Comparison of ENCODE assay signal across 15 mouse cellular contexts in the genomic region with DNA sequence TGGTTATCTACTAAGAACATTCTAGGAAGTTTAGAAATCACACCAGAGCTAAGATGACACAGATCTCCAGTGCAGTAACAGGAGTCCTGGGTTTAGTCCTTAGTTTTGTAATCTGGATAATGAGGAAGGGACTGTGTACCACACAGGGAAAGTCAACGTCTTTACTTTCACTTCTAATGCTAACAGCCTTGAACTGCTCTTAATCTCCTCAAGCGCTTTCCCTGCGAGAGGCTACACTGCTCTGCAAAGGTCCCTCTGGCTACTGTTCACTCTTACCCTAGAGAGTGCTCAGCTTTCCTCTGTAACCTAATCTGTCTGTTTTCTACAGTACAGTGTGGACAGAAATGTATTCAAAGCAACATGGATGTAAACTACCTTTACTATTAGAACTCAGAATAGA. TPM values are rescaled to one million over a fixed set of nuclear protein-coding genes. Genes with fewer than 3 reads are reported as not detected.
DNase-seq lines count a peak whose midpoint lies in the region; ATAC-seq lines count a peak whose summit lies in the region.
"Had no signal": no experiment of that assay in that cellular context is flagged by ENCODE, and none has a peak within 500 bp of the region (broad histone marks: within the 10 kb centered on the region; RNA-seq: fewer than 3 reads in every experiment).

No protein-coding gene starts in this region.

- ATAC-seq in forebrain, embryonic 13.5 days, result 0 out of 2 replicates have a peak, but pooled peaks have one; percentile 33
- no peak for ATAC-seq in forebrain, embryonic 11.5 days (replicated peaks; ENCODE audit: low FRiP score)
- ATAC-seq in hematopoietic stem cell, adult 5-6 weeks (replicated peaks in 1 of 2; ENCODE audit: insufficient read depth in 1 of 2, low FRiP score in 2 of 2, low TSS enrichment in 1 of 2, low read depth in 1 of 2, poor library complexity in 2 of 2, severe bottlenecking in 2 of 2), result peak; percentile 75 to 97
- 0 out of 2 replicates have a peak, but pooled peaks have one; percentile 39 for ATAC-seq in stomach, embryonic 15.5 days (ENCODE audit: insufficient read depth, low FRiP score, low read depth)
- ATAC-seq: activated CD4-positive, CD25-positive, alpha-beta regulatory T cell, adult 4 months; intestine, postnatal 0 days had no signal

- 68% methylated on average over 3 of the region's 3 CpGs for WGBS in forebrain, embryonic 13.5 days
- 64% methylated on average over 3 of the region's 3 CpGs for WGBS in forebrain, embryonic 11.5 days
- WGBS in stomach, embryonic 15.5 days, result 63% methylated on average over 3 of the region's 3 CpGs

- H3K4me1 ChIP-seq in forebrain, embryonic 13.5 days, result peaks cover 13% of the 10 kb centered on the region
- no peaks in the 10 kb centered on the region for H3K4me1 ChIP-seq in forebrain, embryonic 11.5 days (replicated peaks; ENCODE audit: control insufficient read depth, insufficient read depth, low read length)
- H3K4me1 ChIP-seq in stomach, embryonic 15.5 days, result no peaks in the 10 kb centered on the region
- H3K4me1 ChIP-seq: neural tube, embryonic 12.5 days had no signal

- no peak overlapping the region for H3K4me2 ChIP-seq in forebrain, embryonic 13.5 days
- no peak overlapping the region for H3K4me2 ChIP-seq in forebrain, embryonic 11.5 days (ENCODE audit: low read depth, low read length, severe bottlenecking)
- H3K4me2 ChIP-seq in stomach, embryonic 15.5 days, result no peak overlapping the region
- H3K4me2 ChIP-seq: liver, embryonic 13.5 days; neural tube, embryonic 12.5 days had no signal

- no peak overlapping the region for H3K4me3 ChIP-seq in forebrain, embryonic 13.5 days
- H3K4me3 ChIP-seq in forebrain, embryonic 11.5 days (ENCODE audit: low read depth, low read length), result no peak overlapping the region
- H3K4me3 ChIP-seq in stomach, embryonic 15.5 days (replicated peaks), result no peak overlapping the region
- H3K4me3 ChIP-seq: liver, embryonic 13.5 days; neural tube, embryonic 12.5 days had no signal

- no peaks in the 10 kb centered on the region for H3K27me3 ChIP-seq in forebrain, embryonic 13.5 days
- H3K27me3 ChIP-seq in forebrain, embryonic 11.5 days (ENCODE audit: control insufficient read depth, insufficient read depth, low read length), result no peaks in the 10 kb centered on the region
- no peaks in the 10 kb centered on the region for H3K27me3 ChIP-seq in stomach, embryonic 15.5 days (replicated peaks)
- H3K27me3 ChIP-seq: liver, embryonic 13.5 days; neural tube, embryonic 12.5 days had no signal

- H3K9ac ChIP-seq in forebrain, embryonic 13.5 days, result no peak overlapping the region
- H3K9ac ChIP-seq in forebrain, embryonic 11.5 days (ENCODE audit: low read length), result no peak overlapping the region
- no peak overlapping the region for H3K9ac ChIP-seq in stomach, embryonic 15.5 days
- H3K9ac ChIP-seq: liver, embryonic 13.5 days; neural tube, embryonic 12.5 days had no signal

- H3K9me3 ChIP-seq in forebrain, embryonic 13.5 days (replicated peaks), result no peaks in the 10 kb centered on the region
- no peaks in the 10 kb centered on the region for H3K9me3 ChIP-seq in forebrain, embryonic 11.5 days (ENCODE audit: control insufficient read depth, low read length)
- H3K9me3 ChIP-seq in stomach, embryonic 15.5 days, result no peaks in the 10 kb centered on the region
- H3K9me3 ChIP-seq: liver, embryonic 13.5 days; neural tube, embryonic 12.5 days had no signal

- peaks cover 4% of the 10 kb centered on the region; the same call in 1 of the 2 replicates for H3K36me3 ChIP-seq in forebrain, embryonic 13.5 days (ENCODE audit: poor library complexity, severe bottlenecking)
- H3K36me3 ChIP-seq in forebrain, embryonic 11.5 days (ENCODE audit: control insufficient read depth, insufficient read depth, low read length), result no peaks in the 10 kb centered on the region
- 0 out of 2 replicates have a peak, but pooled peaks cover 5% of the 10 kb centered on the region for H3K36me3 ChIP-seq in stomach, embryonic 15.5 days

- DNase-seq in forebrain, embryonic 11.5 days (ENCODE audit: low spot score), result no peak
- DNase-seq in lung, postnatal 25 days (ENCODE audit: low spot score), result peak; percentile 16
- DNase-seq in lung, postnatal 14 days, result no peak
- no peak for DNase-seq in frontal cortex, postnatal 14 days (ENCODE audit: low spot score in 2 of 2)
- no peak for DNase-seq in cerebellum, adult 8-10 months
- DNase-seq: cerebellum, adult 11 months; liver, embryonic 13.5 days; thymus, postnatal 14 days had no signal

- H3K27ac ChIP-seq in forebrain, embryonic 13.5 days, result no peak overlapping the region
- no peak overlapping the region for H3K27ac ChIP-seq in forebrain, embryonic 11.5 days (ENCODE audit: low read depth, low read length)
- no peak overlapping the region for H3K27ac ChIP-seq in stomach, embryonic 15.5 days
- H3K27ac ChIP-seq: liver, embryonic 13.5 days; macrophage; neural tube, embryonic 12.5 days had no signal

RNA-seq across cellular contexts. Expression of a gene that starts 30.7 kb away (rescaled TPM):
- 15.6 and 16.7 TPM in 2 replicates for polyA plus RNA-seq in forebrain, embryonic 13.5 days (2015; fragmentation: Nextera tagmentation; extraction: Ambion mirVana)
- 17.0 and 18.3 TPM in 2 replicates for polyA plus RNA-seq in forebrain, embryonic 11.5 days (2014; fragmentation: Nextera tagmentation; extraction: Ambion mirVana)
- total RNA-seq in hematopoietic stem cell, adult 5-6 weeks (2017), result 59.0 and 79.3 TPM in 2 replicates
- 9.1 and 10.6 TPM in 2 replicates for polyA plus RNA-seq in stomach, embryonic 15.5 days (2015; fragmentation: Nextera tagmentation; extraction: Ambion mirVana)

RNA-seq across cellular contexts. Expression of a gene that starts 31.0 kb away (rescaled TPM):
- 74.7 and 74.8 TPM in 2 replicates for polyA plus RNA-seq in forebrain, embryonic 13.5 days (2015; fragmentation: Nextera tagmentation; extraction: Ambion mirVana)
- polyA plus RNA-seq in forebrain, embryonic 11.5 days (2014; fragmentation: Nextera tagmentation; extraction: Ambion mirVana), result 68.1 and 81.7 TPM in 2 replicates
- total RNA-seq in hematopoietic stem cell, adult 5-6 weeks (2017), result 88.6 and 92.8 TPM in 2 replicates
- polyA plus RNA-seq in stomach, embryonic 15.5 days (2015; fragmentation: Nextera tagmentation; extraction: Ambion mirVana), result 37.5 and 39.3 TPM in 2 replicates
